Mouse (Mus musculus): Measurements from ENCODE around the gene Tyk2. TPM values are rescaled to one million over a fixed set of nuclear protein-coding genes. Genes with fewer than 3 reads are reported as not detected.

The Tyk2 gene
- polyA plus RNA-seq, 1 experiment from 2014 or later, result 5.4 TPM

DNA sequence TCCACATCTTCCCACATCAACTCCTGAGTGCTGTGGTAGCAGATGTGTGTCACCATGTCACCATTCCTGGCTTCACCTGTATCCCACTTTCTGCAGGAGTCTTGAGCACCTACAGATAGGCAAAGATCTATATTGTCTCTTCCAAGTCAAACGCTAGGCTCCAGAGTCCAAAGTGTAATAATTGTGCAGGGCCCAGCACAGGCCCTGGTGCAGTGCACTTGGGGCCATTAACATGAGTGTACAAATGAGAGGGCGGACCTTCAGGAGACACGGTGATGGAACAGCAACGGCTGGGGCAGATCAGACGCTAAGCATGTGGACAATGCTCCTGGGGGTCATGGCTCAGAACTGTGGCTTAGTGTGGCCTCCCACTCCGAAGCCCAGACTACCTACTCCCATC lies 17.3 kb downstream of the Tyk2 start:
- ATAC-seq, result no peak
- no peak for TF ChIP-seq EP300 (IDR thresholded peaks at IDR 0.05; ENCODE audit: low read depth)
- no peak for TF ChIP-seq CTCF (IDR thresholded peaks at IDR 0.05; ENCODE audit: low read depth)
- 75% methylated on average over 6 of the region's 6 CpGs for WGBS (ENCODE audit: insufficient replicate concordance)

DNA sequence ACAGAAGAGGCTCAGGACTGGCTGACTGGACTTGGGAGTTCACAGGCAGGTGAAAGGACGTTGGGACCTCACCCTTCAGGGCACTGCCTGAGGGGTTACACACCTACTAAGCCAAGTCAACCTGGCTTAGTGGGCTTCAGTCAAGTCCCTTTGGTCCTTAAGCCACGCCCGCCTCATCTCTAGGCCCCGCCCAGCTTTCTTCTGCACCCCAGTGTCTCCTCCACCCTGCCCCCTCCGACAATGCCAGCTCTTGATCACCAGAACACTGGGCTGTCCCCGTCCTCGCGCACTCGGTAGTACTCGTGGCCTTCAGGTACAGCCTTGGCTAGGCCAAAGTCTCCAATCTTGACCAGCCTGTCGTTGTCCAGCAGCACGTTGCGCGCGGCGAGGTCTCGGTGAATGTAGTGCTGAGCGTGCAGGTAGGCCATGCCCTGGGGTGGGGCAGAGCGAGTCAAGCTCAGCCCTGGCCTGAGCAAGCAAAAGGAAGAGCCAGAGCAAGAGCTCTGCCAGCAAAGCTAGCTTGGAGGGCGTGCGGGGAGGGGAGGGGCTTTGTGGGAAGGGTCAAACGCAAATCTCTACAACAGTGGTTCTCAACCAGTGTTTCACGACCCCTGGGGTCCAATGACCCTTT lies 23.3 kb downstream of the Tyk2 start:
- WGBS (ENCODE audit: insufficient replicate concordance), result 67% methylated on average over 23 of the region's 23 CpGs
- Histone ChIP-seq H3K27ac (ENCODE audit: low read depth) (no peak overlapping the region), H3K4me3 (ENCODE audit: low read depth, low read length) (no peak overlapping the region), H3K9ac (replicated peaks) (no peak overlapping the region), H3K4me1 (ENCODE audit: insufficient read depth) (peaks cover 2% of the 10 kb centered on the region; the same call in 1 of the 2 replicates), H3K9me3 (ENCODE audit: low read length) (no peaks in the 10 kb centered on the region), H3K36me3 (replicated peaks; ENCODE audit: insufficient read depth, low read length) (peaks cover 20% of the 10 kb centered on the region; the same call in 1 of the 2 replicates), H3K27me3 (ENCODE audit: insufficient read depth, low read length) (no peaks in the 10 kb centered on the region), H3K4me2 (ENCODE audit: low read depth, low read length) (no peak overlapping the region)
- DNase-seq (no peak), ATAC-seq (no peak)
- TF ChIP-seq CTCF (IDR thresholded peaks at IDR 0.05; ENCODE audit: low read depth) (no peak), EP300 (IDR thresholded peaks at IDR 0.05; ENCODE audit: low read depth) (no peak)

More for the DNA sequence above, 17.3 kb downstream of the Tyk2 start:
- no peak for DNase-seq
- no peak overlapping the region for H3K4me2 ChIP-seq (ENCODE audit: low read depth, low read length)
- H3K9ac ChIP-seq (replicated peaks), result no peak overlapping the region
- H3K27ac ChIP-seq (ENCODE audit: low read depth), result no peak overlapping the region
- no peaks in the 10 kb centered on the region for H3K4me1 ChIP-seq (ENCODE audit: insufficient read depth)
- H3K36me3 ChIP-seq (replicated peaks; ENCODE audit: insufficient read depth, low read length), result 0 out of 2 replicates have a peak, but pooled peaks cover 8% of the 10 kb centered on the region
- H3K4me3 ChIP-seq (ENCODE audit: low read depth, low read length), result no peak overlapping the region
- no peaks in the 10 kb centered on the region for H3K9me3 ChIP-seq (ENCODE audit: low read length)
- H3K27me3 ChIP-seq (ENCODE audit: insufficient read depth, low read length), result no peaks in the 10 kb centered on the region

DNA sequence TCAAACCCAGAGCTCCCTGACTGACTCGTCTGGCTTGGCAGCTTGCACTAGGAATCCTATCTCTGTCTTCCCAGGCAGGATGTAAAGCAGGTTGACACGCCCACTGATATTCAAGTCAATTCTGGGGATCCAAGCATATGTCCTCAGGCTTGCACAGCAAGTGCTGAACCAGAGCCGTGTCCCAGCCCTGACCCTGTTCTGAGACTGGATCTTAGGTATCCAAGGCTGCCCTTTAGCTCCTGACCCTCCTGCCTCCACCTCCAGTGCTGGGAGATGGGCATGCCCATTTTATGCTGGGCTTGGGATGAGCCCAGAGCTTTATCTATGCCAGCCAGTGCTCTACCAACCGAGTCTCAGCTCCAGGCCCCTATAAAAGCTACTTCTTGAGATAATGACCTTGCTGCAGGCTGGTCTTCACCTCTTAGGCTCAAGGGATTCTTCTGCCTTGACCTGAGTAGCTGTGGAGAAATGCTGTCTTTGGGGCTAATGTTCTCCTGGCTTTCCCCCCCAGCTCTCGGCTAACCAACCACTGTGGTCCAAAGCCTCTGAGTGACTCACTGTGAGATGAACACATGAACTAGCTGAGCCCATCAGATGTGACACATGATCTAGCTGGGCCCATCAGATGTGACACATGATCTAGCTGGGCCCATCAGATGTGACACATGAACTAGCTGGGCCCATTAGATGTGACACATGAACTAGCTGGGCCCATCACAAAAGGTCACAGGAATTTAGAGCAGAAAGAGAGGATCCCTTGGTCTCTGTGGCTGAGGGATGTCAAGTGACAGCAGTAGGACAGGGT lies 25.1 kb downstream of the Tyk2 start:
- peak overlapping the region; percentile 17 for H3K27ac ChIP-seq (ENCODE audit: low read depth)
- no peaks in the 10 kb centered on the region for H3K27me3 ChIP-seq (ENCODE audit: insufficient read depth, low read length)
- H3K36me3 ChIP-seq (replicated peaks; ENCODE audit: insufficient read depth, low read length), result peaks cover 20% of the 10 kb centered on the region; the same call in 1 of the 2 replicates
- H3K9ac ChIP-seq (replicated peaks), result no peak overlapping the region
- no peak for DNase-seq
- 0 out of 2 replicates have a peak overlapping the region, but pooled peaks have one; percentile 8 for H3K4me2 ChIP-seq (ENCODE audit: low read depth, low read length)
- WGBS (ENCODE audit: insufficient replicate concordance), result 46% methylated on average over 5 of the region's 5 CpGs
- no peak for TF ChIP-seq CTCF (IDR thresholded peaks at IDR 0.05; ENCODE audit: low read depth)
- TF ChIP-seq EP300 (IDR thresholded peaks at IDR 0.05; ENCODE audit: low read depth), result peak; percentile 64
- H3K9me3 ChIP-seq (ENCODE audit: low read length), result no peaks in the 10 kb centered on the region
- H3K4me1 ChIP-seq (ENCODE audit: insufficient read depth), result peaks cover 2% of the 10 kb centered on the region; the same call in 1 of the 2 replicates
- ATAC-seq, result peak; percentile 83
- H3K4me3 ChIP-seq (ENCODE audit: low read depth, low read length), result no peak overlapping the region

DNA sequence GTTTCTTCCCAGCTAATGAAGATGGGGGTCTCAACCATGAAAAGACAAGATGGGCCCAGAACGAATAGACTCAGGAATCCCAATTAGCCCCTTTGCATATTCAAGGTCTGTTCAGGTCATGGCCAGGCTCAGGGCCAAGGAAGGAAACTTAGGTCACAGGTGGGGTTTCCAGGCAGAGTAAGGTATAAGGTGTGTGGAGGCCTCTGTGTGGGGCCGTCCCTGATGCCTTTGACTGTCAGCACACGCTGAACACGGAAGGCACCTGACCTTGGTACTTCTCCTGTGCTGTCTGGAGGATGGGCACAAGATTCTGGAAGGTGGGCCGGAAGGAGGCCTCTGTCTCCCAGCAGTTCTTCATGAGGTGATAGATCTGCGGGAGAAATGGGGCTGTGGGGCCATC lies 26.2 kb downstream of the Tyk2 start:
- ATAC-seq, result no peak
- H3K27ac ChIP-seq (ENCODE audit: low read depth), result no peak overlapping the region
- H3K9me3 ChIP-seq (ENCODE audit: low read length), result no peaks in the 10 kb centered on the region
- no peaks in the 10 kb centered on the region for H3K27me3 ChIP-seq (ENCODE audit: insufficient read depth, low read length)
- 88% methylated on average over 6 of the region's 6 CpGs for WGBS (ENCODE audit: insufficient replicate concordance)
- no peak overlapping the region for H3K9ac ChIP-seq (replicated peaks)
- DNase-seq, result no peak
- no peak overlapping the region for H3K4me3 ChIP-seq (ENCODE audit: low read depth, low read length)
- no peak overlapping the region for H3K4me2 ChIP-seq (ENCODE audit: low read depth, low read length)
- peaks cover 16% of the 10 kb centered on the region; the same call in 1 of the 2 replicates for H3K36me3 ChIP-seq (replicated peaks; ENCODE audit: insufficient read depth, low read length)
- TF ChIP-seq EP300 (IDR thresholded peaks at IDR 0.05; ENCODE audit: low read depth), result no peak
- TF ChIP-seq CTCF (IDR thresholded peaks at IDR 0.05; ENCODE audit: low read depth), result no peak
- peaks cover 8% of the 10 kb centered on the region; the same call in 1 of the 2 replicates for H3K4me1 ChIP-seq (ENCODE audit: insufficient read depth)

DNA sequence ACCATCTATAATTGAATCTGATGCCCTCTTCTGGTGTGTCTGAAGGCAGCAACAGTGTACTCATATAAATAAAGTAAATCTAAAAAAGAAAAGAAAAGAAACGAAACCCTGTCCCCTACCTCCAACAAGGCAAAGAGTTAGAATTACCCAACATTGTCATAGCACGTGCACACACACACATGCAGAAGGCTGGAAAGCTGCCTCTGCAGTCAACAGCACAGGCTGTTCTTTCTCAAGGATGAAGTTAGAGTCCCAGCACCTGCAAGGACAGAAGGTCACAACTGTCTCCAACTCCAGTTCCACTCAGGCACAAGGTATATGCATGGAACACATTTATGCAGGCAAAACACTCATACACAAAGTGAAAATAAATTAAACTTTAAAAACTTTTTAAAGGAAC lies 29.0 kb downstream of the Tyk2 start:
- WGBS (ENCODE audit: insufficient replicate concordance), result 78% methylated on average over 2 of the region's 2 CpGs
- no peaks in the 10 kb centered on the region for H3K9me3 ChIP-seq (ENCODE audit: low read length)
- H3K27me3 ChIP-seq (ENCODE audit: insufficient read depth, low read length), result no peaks in the 10 kb centered on the region
- peaks cover 8% of the 10 kb centered on the region; the same call in 1 of the 2 replicates for H3K4me1 ChIP-seq (ENCODE audit: insufficient read depth)
- no peak overlapping the region for H3K4me3 ChIP-seq (ENCODE audit: low read depth, low read length)
- H3K9ac ChIP-seq (replicated peaks), result no peak overlapping the region
- 0 out of 2 replicates have a peak, but pooled peaks cover 5% of the 10 kb centered on the region for H3K36me3 ChIP-seq (replicated peaks; ENCODE audit: insufficient read depth, low read length)
- no peak for ATAC-seq
- DNase-seq, result no peak
- no peak for TF ChIP-seq CTCF (IDR thresholded peaks at IDR 0.05; ENCODE audit: low read depth)
- no peak for TF ChIP-seq EP300 (IDR thresholded peaks at IDR 0.05; ENCODE audit: low read depth)
- no peak overlapping the region for H3K27ac ChIP-seq (ENCODE audit: low read depth)
- no peak overlapping the region for H3K4me2 ChIP-seq (ENCODE audit: low read depth, low read length)

Data from liver, postnatal 0 days (tissue).